Mouse (Mus musculus) right cerebral cortex, postnatal 14 days (tissue): Measurements from ENCODE around the gene Cbarp.

ENCODE experiments used
- DNase-seq: peaks from one replicate; pipeline ENCODE4 v3.0.0; 2022

The Cbarp gene

DNA sequence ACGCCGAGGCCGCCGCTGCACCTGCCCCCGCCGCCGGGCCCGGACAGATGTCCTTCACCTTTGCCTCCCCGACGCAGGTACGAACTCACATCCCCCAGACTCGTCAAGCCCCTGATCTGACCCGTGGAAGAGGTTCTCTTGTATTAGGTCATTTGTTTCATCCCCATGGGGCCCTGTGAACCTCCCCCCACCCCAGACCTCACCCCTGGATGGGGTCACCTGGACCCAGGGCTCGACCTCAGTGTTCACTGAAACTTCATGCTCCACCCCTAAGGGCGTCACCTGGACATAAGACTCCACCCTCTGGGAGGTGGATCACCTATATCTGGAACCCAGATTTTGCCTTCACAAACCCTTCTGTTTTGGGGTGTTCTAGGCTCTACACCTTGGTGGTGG lies 1.9 kb upstream of the Cbarp start:
- DNase-seq = no peak

DNA sequence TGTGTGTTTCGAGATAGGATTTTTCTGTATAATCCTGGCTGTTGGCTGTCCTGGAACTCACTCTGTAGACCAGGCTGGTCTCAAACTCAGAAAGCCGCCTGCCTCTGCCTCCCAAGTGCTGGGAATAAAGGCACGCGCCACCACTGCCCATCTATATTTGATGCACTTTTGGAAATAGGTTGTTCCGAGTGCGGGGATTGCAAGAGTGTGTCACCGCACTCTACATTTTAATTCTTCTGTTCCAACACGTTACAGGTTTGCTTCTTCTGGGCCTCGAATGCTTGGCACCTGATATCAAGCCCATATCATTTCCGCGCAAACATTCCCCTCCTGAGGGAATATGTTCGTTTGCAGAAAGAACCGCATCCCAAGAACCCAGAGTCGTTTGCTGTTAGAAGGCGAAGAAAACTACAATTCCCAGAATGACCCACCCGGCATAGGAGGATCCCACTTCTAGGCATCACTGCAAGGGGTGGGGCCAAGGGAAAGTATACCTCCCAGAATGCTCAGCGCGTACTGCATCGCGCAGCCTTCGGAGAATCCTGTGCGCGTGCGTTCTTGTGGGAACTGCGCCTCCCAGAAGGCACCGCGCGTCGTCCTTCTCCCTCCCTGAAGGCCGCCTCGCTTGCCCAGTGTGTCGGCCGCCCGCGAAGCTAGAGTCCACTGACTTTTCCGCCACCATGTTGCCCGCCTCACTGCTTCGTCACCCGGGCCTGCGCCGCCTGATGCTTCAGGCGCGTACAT lies 1.3 kb upstream of the Cbarp start:
- DNase-seq = peak; percentile 90

DNA sequence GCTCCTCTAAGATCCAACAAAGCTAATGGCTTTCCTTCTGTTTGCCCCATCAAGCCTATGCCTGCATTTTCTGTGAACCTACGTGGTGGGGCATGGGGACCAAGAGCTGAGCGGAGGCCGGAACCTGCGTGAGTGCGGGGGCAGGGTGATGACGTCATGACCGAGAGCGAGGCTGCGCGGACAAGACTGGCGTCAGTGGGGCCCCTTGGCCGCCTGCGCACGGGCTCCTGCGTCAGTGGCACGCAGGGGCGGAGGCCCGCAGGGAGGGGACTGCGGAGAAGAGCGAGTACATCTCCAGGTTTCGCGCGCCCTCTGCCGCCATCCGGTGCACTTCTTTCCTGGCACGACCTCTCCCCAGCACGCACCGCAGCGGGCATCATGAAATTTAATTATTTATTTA lies 608 bp upstream of the Cbarp start:
- DNase-seq = peak; percentile 97

DNA sequence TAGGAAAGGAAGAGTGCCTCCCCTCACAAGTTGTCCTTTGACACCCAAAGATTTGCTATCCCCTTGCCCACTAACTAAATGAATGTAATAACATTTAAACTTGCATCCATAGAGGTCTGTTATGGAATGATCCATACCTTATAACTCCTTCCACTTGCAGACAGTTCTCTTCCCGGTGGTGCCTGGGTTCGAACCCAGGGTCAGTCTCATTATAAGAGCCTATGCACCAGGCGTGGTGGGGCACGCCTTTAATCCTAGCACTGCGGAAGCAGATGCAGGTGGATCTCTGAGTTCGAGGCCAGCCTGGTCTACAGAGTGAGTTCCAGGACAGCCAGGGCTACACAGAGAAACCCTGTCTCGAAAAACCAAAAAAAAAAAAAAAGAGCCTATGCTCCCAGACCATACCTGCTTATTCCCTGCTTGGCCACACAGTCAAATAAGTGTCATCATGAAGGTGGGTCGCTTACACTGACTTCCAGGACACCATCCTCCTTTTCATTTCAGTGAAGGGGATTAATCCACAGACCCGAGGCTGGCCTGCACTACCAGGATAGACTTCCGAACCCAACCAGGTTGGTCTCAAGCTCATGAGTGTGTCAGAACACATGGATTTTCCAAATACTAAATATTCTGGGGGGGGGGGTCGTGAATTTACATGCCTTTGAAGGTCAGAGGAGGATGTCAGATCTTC lies 515 bp downstream of the Cbarp start:
- DNase-seq = no peak

DNA sequence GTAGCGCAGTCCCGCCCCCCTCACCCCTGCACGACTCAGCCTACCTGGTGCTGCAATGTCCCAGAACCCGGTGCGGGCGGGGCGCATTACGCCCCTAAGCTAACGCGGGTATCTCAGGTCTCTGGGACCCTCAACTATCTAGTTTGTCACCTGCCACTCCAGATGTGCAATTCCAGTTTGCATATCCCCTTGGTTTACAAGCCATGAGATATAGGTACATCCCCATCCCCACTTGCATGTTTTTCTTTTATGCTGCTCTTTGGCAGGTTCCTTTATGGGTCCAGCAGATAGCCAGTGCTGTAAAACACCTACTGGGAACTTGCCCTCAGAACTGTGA lies 1.2 kb downstream of the Cbarp start:
- DNase-seq = no peak

DNA sequence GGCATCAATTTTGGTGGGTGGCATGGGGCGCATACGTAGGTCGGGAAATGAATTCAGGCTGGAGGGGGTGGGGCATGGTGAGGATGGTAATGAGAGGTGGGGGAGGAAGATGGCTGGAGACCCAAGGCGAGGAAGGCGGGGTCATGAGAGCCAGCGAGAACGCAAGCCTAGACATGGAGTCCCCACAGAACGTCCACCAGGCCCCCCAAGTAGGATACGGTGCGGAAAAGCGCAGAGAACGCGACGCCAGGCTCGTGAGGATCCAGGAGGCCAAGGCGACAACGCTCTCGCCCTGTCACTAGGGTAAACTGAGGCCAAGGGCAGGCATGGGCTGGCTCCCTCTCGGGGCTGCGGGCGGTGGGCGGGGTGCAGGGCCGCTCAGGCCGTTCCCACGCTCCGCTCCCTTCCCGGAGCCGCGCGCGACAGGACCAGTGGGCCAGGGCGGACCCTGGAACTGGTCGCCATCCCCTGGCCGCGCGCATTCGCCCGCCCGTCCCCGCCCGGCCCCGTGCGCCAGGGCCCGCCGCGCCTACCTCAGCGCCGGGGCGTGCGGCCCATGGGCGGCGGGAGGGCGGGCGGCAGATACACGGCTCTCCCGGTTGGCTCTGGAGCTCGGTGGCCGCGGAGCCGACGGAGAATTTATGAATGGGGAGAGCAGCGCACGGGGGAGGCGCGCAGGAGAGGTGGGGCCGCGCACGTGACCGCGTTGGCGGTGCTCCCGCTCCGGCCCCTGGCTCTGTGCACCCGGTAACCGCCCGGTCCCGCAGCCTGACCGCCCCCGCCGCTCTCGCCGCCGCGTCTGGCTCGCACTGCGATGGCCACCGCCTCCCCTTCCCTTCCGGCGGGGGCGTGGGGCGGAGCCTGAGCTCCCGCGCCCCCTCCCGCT lies 1.8 kb downstream of the Cbarp start, which contains the start of gene Atp5d:
TSS of gene Atp5d (plus strand) at position 80 of the 886 bp plus-strand sequence.
- peak; percentile 80 for DNase-seq

DNA sequence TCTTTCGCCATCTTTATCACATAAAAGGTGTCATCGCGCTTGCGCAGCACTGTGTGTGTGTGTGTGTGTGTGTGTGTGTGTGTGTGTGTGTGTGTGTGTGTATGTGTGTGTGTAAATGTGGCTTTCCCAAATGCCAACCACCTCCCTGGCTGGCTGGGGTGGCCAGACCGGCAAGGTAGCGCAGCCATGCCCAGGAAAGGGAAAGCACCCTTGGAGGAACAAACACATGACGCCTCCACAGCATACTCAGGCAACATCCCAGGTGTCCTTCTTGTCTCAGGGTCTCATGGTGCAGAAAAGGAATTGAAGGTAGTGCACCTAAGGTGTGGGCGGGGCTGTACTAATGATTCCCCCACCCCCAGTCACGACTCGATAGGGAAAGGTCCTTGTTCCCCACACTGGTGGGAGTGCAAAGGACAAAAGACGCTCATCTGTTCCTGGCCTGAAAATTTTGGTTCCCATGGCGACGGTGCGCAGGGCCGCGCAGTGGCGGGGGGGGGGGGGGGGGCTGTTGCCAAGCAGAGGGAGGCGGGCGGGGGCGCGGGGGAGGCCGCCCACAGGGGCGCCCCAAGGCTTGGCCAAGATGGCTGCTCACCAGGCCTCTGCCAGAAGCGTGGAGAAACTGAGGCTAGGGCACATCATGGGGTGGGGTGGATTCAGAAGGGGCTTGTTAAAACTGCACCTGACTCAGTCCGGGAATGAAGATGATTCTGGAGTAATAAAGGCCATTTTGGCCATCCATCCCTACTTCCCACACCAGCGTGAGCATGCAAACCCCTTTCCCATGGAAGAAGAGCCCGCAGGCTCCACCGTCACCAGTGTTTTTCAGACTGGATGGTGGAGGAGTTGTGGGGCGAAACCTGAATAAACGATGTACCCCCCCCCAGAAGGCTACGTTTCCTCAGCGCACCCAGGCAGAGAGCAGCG lies 2.7 kb downstream of the Cbarp start:
- peak; percentile 61 for DNase-seq

DNA sequence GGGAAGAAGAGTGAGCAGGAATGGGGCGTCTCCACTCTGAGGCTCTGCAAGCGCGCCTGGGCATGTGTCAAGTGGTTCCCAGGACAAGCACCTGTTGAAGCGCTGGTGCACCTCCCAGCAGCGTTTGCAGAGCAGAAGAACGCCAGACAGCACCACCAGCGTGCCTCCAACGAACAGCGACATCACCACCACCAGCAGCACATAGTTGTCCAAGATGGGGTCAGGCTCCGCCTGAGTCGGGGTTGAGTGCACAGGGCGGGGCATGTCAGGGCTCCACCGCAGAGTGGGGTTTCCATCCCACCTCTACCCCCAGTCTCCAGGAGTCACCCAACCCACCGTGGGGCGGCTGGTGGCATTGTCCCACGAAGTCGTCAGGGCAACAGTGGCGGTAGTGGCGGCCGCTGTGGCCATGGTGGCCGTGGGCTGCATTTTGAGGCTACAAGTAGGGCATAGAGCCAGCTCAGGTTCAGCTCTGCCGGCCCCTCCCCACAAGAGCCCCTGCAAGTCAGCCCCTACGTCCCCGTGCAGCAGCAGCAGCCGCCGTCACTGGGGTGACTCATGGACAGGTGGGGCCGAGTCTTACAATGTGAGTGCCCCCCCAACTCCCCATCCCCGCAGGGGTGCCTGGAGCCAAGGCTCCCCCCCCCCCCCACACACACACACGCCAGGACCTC lies 3.5 kb downstream of the Cbarp start:
- peak; percentile 61 for DNase-seq

DNA sequence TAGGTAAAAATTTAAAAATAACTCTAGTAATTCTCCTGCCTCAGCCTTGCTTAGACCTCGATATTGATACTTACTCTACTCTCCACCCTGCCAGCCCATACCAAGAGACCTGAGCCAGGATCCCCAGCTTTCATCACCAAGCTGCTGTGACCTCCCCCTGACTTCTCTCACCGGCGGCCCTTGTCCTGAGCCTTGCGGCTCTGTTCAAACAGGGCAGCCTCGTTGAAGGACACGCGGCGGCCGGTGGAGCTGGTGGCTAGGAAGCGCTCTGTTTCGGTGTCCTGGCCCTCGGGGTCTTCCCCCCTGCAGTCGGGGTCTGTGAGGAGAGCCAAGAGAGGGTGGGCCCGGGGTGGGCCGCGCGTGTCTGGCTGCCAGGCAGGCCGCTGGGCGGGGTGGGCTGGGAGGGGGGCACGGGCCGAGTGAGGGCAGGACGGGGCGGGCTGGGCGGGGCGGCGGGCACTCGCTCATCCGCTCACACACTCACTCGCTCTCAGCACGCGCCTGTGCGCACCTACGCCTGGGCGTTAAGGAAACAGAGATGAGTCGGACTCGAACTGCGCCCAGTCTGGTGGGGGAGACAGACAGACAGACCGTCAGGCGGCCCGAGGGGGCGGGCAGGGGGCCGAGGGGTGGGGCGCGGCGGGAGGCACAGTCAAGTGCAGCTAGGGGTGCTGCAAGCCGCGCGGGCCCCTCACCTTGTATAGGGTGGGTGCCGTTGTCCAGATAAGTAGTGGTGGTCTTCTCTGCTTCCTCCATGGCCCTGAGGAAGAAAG lies 4.3 kb downstream of the Cbarp start:
- DNase-seq = peak; percentile 11

DNA sequence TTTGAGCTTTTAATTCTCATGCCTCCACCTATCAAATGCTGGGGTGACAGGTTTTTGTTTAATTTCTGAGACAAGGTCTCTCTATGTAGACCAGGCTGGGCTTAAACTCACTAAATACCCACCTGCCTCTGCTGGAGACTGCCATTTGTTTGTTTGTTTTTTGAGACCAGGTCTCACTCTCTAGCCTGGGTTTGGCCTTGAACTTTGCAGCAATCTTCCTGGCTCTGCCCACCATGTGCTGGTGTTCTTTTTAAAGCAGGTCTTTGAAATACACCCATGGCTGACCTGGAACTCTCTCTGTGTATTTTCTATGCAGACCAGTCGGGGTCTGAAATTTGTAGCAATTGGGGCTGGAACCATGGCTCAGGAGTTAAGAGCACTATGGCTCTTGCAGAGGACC lies 5.0 kb downstream of the Cbarp start:
- DNase-seq = no peak

DNA sequence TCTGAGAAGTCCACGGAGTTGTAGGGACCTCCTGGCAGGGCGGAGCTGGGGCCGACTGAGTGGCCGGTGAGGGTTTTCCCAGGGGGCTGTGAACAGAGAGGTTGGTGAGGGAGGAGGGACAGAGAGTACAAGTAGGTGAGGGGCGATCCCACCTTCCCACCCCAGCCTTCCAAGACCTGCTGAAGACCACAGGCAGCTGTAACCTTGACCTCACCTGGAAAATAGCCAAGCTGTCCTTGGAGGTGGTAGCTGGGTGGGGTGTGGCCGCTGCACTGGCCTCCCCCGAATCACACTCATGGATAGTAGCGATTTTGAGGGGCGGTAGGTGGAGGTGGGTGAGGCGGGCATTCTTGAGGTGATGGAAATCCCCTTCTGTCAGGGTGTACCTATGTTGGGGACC lies 5.5 kb downstream of the Cbarp start:
- DNase-seq = no peak

DNA sequence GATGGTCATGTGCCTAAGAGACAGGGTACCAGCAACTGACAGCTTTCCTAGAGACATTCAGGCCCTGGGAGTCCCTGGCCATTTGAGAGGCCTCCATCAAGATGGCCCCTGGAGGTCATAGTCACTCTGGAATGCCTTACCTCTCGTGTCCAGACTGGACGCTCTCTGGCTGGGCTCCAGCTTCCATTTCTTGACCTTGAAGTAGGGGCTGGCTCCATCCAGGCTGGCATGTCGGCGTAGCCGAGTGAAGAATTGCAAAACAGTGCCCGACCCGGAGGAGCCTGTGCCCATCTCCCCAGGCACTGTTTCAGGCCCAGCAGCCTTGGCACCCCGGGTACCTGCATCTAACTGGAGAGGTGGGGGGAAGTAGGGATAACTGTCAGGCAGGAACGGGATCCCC lies 6.2 kb downstream of the Cbarp start:
- DNase-seq = peak; percentile 22

DNA sequence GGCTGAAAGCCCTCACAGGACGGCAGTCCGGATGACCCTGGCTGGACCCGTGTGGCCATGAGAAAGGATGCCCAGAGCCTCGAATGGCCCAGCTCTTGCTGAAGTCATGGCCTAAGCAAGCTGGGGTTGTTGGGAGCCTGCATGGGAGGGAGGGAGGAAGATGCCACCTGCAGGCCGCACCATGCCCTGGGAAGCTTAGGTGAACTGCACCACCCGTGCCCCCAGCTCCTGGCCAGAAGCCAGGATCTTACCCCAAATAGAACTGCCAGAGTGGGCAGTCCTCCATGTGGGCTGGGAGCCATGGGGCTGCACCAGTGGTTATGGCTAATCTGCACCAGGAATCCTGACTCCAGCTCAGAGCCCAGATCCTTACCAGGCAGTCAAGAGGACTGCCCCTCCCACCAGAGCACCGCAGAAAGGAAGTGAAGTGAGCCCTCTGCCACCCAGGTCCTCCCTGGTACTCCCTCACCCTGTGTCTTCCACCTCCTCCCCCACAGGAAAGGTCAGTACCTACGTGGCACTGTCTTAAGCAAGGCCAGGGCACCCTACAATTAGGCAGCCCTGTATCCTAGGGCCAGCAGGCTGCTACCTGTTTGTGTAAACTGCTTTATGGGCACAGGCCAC lies 7.3 kb downstream of the Cbarp start:
- DNase-seq = peak; percentile 35

DNA sequence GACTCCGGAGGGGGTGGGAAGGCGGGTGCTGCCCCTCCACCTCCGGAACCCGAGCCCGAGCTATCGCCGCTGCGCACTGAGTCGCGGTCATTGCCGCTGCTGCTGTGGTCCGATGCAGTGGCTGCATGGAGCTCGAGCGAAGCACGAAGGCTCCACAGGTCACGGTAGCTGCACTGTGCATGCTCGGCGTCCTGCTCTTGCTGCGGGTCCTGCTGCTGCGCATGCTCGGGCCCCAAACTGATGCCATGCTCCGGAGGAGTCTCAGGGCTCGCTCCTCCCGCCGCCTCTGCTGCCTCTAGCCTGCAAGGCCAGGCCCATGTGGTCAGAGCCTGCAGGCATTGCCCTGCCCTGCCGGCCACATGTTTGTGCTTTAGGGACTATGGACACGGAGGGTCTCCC lies 8.7 kb downstream of the Cbarp start:
- DNase-seq = no peak

DNA sequence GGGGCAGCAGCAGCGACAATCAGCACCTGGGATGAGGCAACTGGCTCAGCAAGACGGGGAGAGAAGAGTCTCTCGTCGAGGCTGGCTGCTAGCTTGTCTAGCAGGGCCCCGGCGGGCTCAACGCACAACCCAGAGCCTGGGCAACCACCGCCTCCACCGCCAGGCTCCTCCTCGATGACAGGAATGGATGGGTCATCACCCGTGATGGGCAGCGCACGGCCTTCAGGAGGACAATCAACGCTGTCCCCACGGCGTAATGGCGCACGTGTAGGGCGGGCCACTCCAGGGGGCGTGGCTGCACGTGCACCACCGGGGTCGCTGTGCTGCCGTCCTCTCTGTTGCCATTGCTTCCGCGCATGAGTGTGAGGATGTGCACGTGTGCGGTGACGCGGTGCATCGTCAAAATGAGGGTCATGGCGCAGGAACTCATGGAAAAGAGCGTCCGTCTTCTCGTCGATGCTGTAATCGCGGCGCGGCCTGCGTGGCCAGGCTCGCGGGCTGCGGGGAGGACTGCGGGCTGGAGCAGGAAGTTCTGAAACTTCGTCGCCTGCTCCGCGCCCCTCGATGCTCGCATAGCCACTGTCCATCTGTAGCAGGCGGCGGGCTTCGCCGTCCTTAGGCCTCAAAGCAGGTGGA lies 9.2 kb downstream of the Cbarp start:
- DNase-seq = peak; percentile 69

DNA sequence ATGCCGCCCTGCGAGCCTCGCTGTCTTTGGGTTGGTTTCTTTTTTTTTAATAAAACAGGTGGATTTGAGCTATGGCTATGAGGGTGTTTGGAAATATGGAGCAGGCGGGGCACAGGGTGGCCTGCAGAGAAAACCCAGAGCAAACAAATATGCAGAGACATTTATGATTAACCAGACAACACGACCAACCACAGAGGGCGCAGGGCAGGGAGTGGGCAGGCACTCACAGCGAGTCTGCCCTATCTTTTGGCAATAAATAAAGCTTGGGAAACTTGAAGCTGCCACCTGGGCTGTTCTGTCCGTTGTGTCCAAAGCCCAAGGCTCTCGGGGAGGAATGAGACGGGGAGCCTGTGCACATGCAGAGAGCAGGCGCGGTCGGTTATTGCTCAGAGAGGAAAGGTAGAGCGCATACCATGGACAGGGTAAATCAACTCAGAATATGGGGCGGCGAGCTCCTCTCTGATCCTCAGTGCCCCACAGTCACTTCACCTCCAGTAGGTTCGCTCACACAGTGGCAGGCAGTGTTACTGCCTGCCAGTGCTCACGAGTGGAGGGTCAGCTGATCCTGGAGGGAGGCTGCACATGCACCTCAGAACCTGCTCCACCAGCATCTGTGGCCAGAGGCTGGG lies 10.1 kb downstream of the Cbarp start:
- no peak for DNase-seq

DNA sequence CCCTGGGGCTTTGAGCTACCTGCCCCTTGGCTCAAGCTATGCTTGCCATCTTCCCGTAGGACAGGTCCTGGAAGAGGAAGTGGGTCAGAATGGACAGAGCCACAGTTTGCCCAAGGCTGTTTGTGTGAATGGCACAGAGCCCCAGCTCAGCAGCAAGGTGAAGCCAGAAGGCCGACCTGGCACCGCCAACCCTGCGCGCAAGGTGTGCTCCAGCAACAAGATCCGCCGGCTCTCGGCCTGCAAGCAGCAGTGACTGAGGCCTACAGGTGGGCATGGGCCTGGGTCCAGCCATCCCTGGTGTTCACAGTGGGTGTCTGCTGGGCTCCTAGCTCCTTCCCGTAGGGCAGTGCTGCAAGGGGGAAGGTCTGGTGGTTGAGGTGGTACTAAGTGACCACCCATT lies 10.8 kb downstream of the Cbarp start:
- no peak for DNase-seq

DNA sequence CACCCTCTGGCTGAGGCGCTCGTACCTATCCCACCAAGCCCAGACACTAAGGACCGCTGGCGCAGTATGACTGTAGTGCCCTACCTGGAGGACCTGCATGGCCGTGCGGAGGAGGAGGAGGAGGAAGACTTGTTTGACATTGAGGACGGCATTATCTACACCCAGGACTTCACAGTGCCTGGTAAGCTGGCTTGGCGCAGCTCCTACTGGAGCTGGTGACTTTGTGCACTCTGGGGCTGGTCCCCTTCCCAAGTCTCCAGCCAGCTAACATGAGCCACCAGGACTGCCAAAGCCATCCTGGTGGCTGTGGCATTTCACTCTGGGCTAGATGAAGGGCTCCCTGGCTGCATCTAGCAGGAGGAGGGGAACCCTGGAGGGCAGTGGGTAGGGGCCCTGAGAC lies 12.7 kb downstream of the Cbarp start:
- no peak for DNase-seq

DNA sequence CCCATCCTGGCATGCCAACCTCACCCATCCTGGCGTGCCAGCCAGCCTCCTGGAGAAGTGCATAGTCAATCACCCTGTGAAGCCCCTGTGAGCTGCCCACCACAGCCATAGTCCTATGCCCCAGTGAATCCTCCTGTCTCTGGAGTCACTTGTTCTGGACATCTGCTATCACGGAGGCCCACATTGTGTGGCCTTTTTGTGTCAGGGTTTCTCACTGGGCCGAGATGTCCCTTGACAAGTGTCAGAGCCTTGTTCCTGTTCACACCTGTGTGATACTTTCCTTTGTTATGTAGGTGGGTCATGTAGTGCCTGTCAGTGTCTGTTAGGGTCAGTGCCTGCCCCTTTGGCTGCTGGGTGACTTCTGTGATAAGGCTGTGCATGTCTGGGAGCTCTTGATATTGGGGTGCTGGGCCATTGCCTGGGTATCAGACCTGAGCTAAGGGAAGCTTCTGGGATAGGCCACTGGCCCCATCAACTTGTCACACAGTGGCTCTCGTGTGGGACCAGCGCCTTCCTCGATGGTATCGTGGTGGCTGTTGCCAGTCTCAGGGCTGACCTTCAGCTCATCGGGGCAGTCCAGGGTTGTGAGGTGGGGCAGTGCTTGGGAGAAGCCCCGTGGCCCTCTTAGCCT lies 16.6 kb downstream of the Cbarp start:
- DNase-seq = no peak
